9 mouse cellular contexts compared by ENCODE assay signal in the genomic region with DNA sequence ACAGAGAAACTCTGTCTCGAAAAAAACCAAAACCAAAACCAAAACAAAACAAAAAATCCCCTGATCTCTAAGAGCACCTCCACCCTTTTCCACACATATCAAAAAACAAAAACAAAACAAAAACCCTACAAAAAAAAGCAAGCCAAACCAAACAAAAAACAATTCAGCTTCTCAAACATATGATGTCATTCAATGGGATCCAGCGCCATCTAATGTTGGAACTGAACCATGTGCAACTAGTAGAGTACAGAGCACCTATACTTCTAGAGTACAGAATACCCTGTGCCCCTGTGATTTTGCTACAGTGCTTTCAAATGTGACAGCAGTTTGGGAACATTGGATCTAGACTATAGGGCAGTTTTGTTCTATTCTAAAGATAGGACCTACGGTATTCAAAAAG. TPM values are rescaled to one million over a fixed set of nuclear protein-coding genes. Genes with fewer than 3 reads are reported as not detected.
DNase-seq lines count a peak whose midpoint lies in the region; ATAC-seq and TF ChIP-seq lines count a peak whose summit lies in the region.
"Had no signal": no experiment of that assay in that cellular context is flagged by ENCODE, and none has a peak within 500 bp of the region (broad histone marks: within the 10 kb centered on the region; RNA-seq: fewer than 3 reads in every experiment).

No protein-coding gene starts in this region.

- in situ Hi-C loops in ES-E14 (cut with MboI; ENCODE audit: low sequenced_read_pairs in 2 of 2, unreplicated experiment in 2 of 2), result no loop called here

- H3K4me1 ChIP-seq in heart, embryonic 10.5 days, result peaks cover 46% of the 10 kb centered on the region
- H3K4me1 ChIP-seq in ES-E14 (ENCODE audit: control insufficient read depth in 2 of 2, insufficient read depth in 2 of 2, low read length in 2 of 2, poor library complexity in 1 of 2), result peaks cover 4 to 7% of the 10 kb centered on the region in 2 experiments; a peak in 3 of 4 replicates
- peaks cover 37% of the 10 kb centered on the region for H3K4me1 ChIP-seq in embryonic facial prominence, embryonic 10.5 days
- peaks cover 10% of the 10 kb centered on the region; the same call in 1 of the 2 replicates for H3K4me1 ChIP-seq in kidney, postnatal 0 days (replicated peaks; ENCODE audit: insufficient read depth, low read length)
- H3K4me1 ChIP-seq in midbrain, embryonic 14.5 days (ENCODE audit: control insufficient read depth, insufficient read depth, low read length), result peaks cover 30% of the 10 kb centered on the region

- WGBS in heart, embryonic 10.5 days, result 57% methylated on average over 3 of the region's 3 CpGs
- WGBS in embryonic facial prominence, embryonic 10.5 days, result 64% methylated on average over 3 of the region's 3 CpGs
- 47% methylated on average over 3 of the region's 3 CpGs for WGBS in kidney, postnatal 0 days
- WGBS in midbrain, embryonic 14.5 days, result 60% methylated on average over 3 of the region's 3 CpGs

- H3K4me3 ChIP-seq in heart, embryonic 10.5 days, result no peak overlapping the region
- no peak overlapping the region for H3K4me3 ChIP-seq in ES-E14 (ENCODE audit: insufficient read depth in 1 of 2, low read depth in 1 of 2, low read length in 2 of 2, poor library complexity in 1 of 2, severe bottlenecking in 1 of 2)
- peak overlapping the region; percentile 64; the same call in 1 of the 2 replicates for H3K4me3 ChIP-seq in embryonic facial prominence, embryonic 10.5 days
- no peak overlapping the region for H3K4me3 ChIP-seq in kidney, postnatal 0 days (replicated peaks; ENCODE audit: low read depth, low read length)
- peak overlapping the region; percentile 4; the same call in 1 of the 2 replicates for H3K4me3 ChIP-seq in midbrain, embryonic 14.5 days (replicated peaks; ENCODE audit: low read depth, low read length)

- H3K27me3 ChIP-seq in heart, embryonic 10.5 days (ENCODE audit: insufficient read depth, poor library complexity, severe bottlenecking), result no peaks in the 10 kb centered on the region
- no peaks in the 10 kb centered on the region for H3K27me3 ChIP-seq in embryonic facial prominence, embryonic 10.5 days (replicated peaks; ENCODE audit: low read depth, poor library complexity, severe bottlenecking)
- H3K27me3 ChIP-seq in kidney, postnatal 0 days (ENCODE audit: insufficient read depth, low read length), result no peaks in the 10 kb centered on the region
- no peaks in the 10 kb centered on the region for H3K27me3 ChIP-seq in midbrain, embryonic 14.5 days (ENCODE audit: control insufficient read depth, insufficient read depth, low read length)

- no peaks in the 10 kb centered on the region for H3K36me3 ChIP-seq in heart, embryonic 10.5 days
- peaks cover 2% of the 10 kb centered on the region for H3K36me3 ChIP-seq in ES-E14 (ENCODE audit: control insufficient read depth, insufficient read depth, low read length, poor library complexity, severe bottlenecking)
- H3K36me3 ChIP-seq in embryonic facial prominence, embryonic 10.5 days (replicated peaks), result peaks cover 19% of the 10 kb centered on the region
- no peaks in the 10 kb centered on the region for H3K36me3 ChIP-seq in kidney, postnatal 0 days (ENCODE audit: insufficient read depth, low read length)
- H3K36me3 ChIP-seq in midbrain, embryonic 14.5 days (ENCODE audit: control insufficient read depth, insufficient read depth, low read length), result no peaks in the 10 kb centered on the region

- no peak overlapping the region for H3K27ac ChIP-seq in heart, embryonic 10.5 days
- no peak overlapping the region for H3K27ac ChIP-seq in ES-E14 (ENCODE audit: insufficient read depth, low read depth, low read length, poor library complexity, severe bottlenecking)
- H3K27ac ChIP-seq in embryonic facial prominence, embryonic 10.5 days (replicated peaks), result no peak overlapping the region
- H3K27ac ChIP-seq in kidney, postnatal 0 days, result no peak overlapping the region
- H3K27ac ChIP-seq in midbrain, embryonic 14.5 days (replicated peaks; ENCODE audit: low read depth, low read length), result no peak overlapping the region

- ATAC-seq in kidney, postnatal 0 days (replicated peaks; ENCODE audit: low FRiP score, low read depth), result no peak
- ATAC-seq in midbrain, embryonic 14.5 days (ENCODE audit: low FRiP score, low TSS enrichment), result no peak

- no peaks in the 10 kb centered on the region for H3K9me3 ChIP-seq in heart, embryonic 10.5 days
- H3K9me3 ChIP-seq in ES-E14 (ENCODE audit: control insufficient read depth, insufficient read depth, low read depth, low read length), result no peaks in the 10 kb centered on the region
- no peaks in the 10 kb centered on the region for H3K9me3 ChIP-seq in embryonic facial prominence, embryonic 10.5 days
- H3K9me3 ChIP-seq in kidney, postnatal 0 days (replicated peaks; ENCODE audit: low read length), result no peaks in the 10 kb centered on the region
- H3K9me3 ChIP-seq in midbrain, embryonic 14.5 days (ENCODE audit: control insufficient read depth, low read length), result no peaks in the 10 kb centered on the region

- DNase-seq in heart, adult 8-10 months (ENCODE audit: low spot score), result peak; percentile 71
- DNase-seq in heart, embryonic 10.5 days (ENCODE audit: low spot score), result no peak
- peak; percentile 47 for DNase-seq in ES-E14 (ENCODE audit: low read depth, low spot score)
- DNase-seq in embryonic facial prominence, embryonic 10.5 days (ENCODE audit: low spot score), result no peak
- DNase-seq in kidney, postnatal 0 days (ENCODE audit: low spot score), result peak; percentile 90
- DNase-seq in midbrain, embryonic 14.5 days, result peak; percentile 86
- no peak for DNase-seq in gastrocnemius, adult 8-10 months (ENCODE audit: low spot score in 2 of 2)
- no peak for DNase-seq in gastrocnemius, postnatal 36 days

- intact Hi-C loops in gastrocnemius, postnatal 36 days (cut with DNase I), result loop anchor here (5.0 kb wide), 1 partner anchor 47 kb away; no protein-coding TSS in a partner anchor

- peak overlapping the region; percentile 10; the same call in 1 of the 2 replicates for H3K4me2 ChIP-seq in kidney, postnatal 0 days (ENCODE audit: low read length)
- H3K4me2 ChIP-seq in midbrain, embryonic 14.5 days (ENCODE audit: low read length), result peak overlapping the region; percentile 82

- H3K9ac ChIP-seq in ES-E14 (ENCODE audit: insufficient read depth, low read depth, low read length, poor library complexity, severe bottlenecking), result no peak overlapping the region
- H3K9ac ChIP-seq in kidney, postnatal 0 days (ENCODE audit: low read depth, low read length), result no peak overlapping the region
- H3K9ac ChIP-seq in midbrain, embryonic 14.5 days (replicated peaks; ENCODE audit: low read length), result no peak overlapping the region

- peak; percentile 81 for TF ChIP-seq CTCF in kidney, postnatal 0 days (IDR thresholded peaks at IDR 0.05; ENCODE audit: low read depth)

RNA-seq across cellular contexts. Expression of a gene that starts 3.7 kb away (rescaled TPM):
- 10 to 100 TPM; 28.5 to 35.7 (median 32.9) TPM for total RNA-seq in heart, adult 8-10 months (2022)
- 24.9 and 29.6 TPM in 2 replicates for polyA plus RNA-seq in heart, embryonic 10.5 days (2016; fragmentation: Nextera tagmentation; extraction: Ambion mirVana)
- 71.9 and 74.2 TPM in 2 replicates for total RNA-seq in ES-E14 (2012; rRNA removed)
- 31.3 and 34.9 TPM in 2 replicates for polyA plus RNA-seq in embryonic facial prominence, embryonic 10.5 days (2016; fragmentation: Nextera tagmentation; extraction: Ambion mirVana)
- polyA plus RNA-seq in kidney, postnatal 0 days (2015; fragmentation: Nextera tagmentation; extraction: Ambion mirVana), result 19.0 and 21.0 TPM in 2 replicates
- polyA plus RNA-seq in midbrain, embryonic 14.5 days (2014; fragmentation: Nextera tagmentation; extraction: Ambion mirVana), result 20.0 and 30.7 TPM in 2 replicates
- 10 to 100 TPM; 27.8 to 38.4 (median 35.3) TPM for total RNA-seq in gastrocnemius, adult 8-10 months (2022)
- 10 to 100 TPM; 28.7 to 29.2 TPM for total RNA-seq in gastrocnemius, postnatal 36 days (2021)

RNA-seq across cellular contexts. Expression of a gene that starts 7.1 kb away (rescaled TPM):
- total RNA-seq in heart, adult 8-10 months (2022), result not detected
- 0.16 TPM in 1 of 2 replicates, not detected in the other for polyA plus RNA-seq in heart, embryonic 10.5 days (2016; fragmentation: Nextera tagmentation; extraction: Ambion mirVana)
- total RNA-seq in ES-E14 (2012; rRNA removed), result 0.22 and 0.48 TPM in 2 replicates
- 0.12 TPM in 1 of 2 replicates, not detected in the other for polyA plus RNA-seq in embryonic facial prominence, embryonic 10.5 days (2016; fragmentation: Nextera tagmentation; extraction: Ambion mirVana)
- 0.17 TPM in 1 of 2 replicates, not detected in the other for polyA plus RNA-seq in kidney, postnatal 0 days (2015; fragmentation: Nextera tagmentation; extraction: Ambion mirVana)
- 0.14 TPM in 1 of 2 replicates, not detected in the other for polyA plus RNA-seq in midbrain, embryonic 14.5 days (2014; fragmentation: Nextera tagmentation; extraction: Ambion mirVana)
- total RNA-seq in gastrocnemius, adult 8-10 months (2022), result not detected
- total RNA-seq in gastrocnemius, postnatal 36 days (2021), result not detected
- polyA plus RNA-seq: cerebellum, adult 2 months had no signal

RNA-seq across cellular contexts. Expression of a gene that starts 11.0 kb away (rescaled TPM):
- total RNA-seq in heart, adult 8-10 months (2022), result 10 to 100 TPM; 43.7 to 52.4 (median 49.3) TPM
- polyA plus RNA-seq in heart, embryonic 10.5 days (2016; fragmentation: Nextera tagmentation; extraction: Ambion mirVana), result 1.7 and 2.4 TPM in 2 replicates
- 1.6 and 3.0 TPM in 2 replicates for total RNA-seq in ES-E14 (2012; rRNA removed)
- polyA plus RNA-seq in embryonic facial prominence, embryonic 10.5 days (2016; fragmentation: Nextera tagmentation; extraction: Ambion mirVana), result 0.55 and 1.0 TPM in 2 replicates
- 2.7 and 3.3 TPM in 2 replicates for polyA plus RNA-seq in kidney, postnatal 0 days (2015; fragmentation: Nextera tagmentation; extraction: Ambion mirVana)
- polyA plus RNA-seq in midbrain, embryonic 14.5 days (2014; fragmentation: Nextera tagmentation; extraction: Ambion mirVana), result 3.8 and 4.2 TPM in 2 replicates
- total RNA-seq in gastrocnemius, adult 8-10 months (2022), result 10 to 100 TPM; 35.6 to 40.3 (median 38.5) TPM
- total RNA-seq in gastrocnemius, postnatal 36 days (2021), result 10 to 100 TPM; 24.3 to 26.2 TPM

RNA-seq across cellular contexts. Expression of a gene that starts 41.0 kb away (rescaled TPM):
- 1 to 10 TPM; 2.2 to 4.3 (median 3.8) TPM for total RNA-seq in heart, adult 8-10 months (2022)
- polyA plus RNA-seq in heart, embryonic 10.5 days (2016; fragmentation: Nextera tagmentation; extraction: Ambion mirVana), result 3.9 and 4.9 TPM in 2 replicates
- 3.8 and 5.7 TPM in 2 replicates for total RNA-seq in ES-E14 (2012; rRNA removed)
- polyA plus RNA-seq in embryonic facial prominence, embryonic 10.5 days (2016; fragmentation: Nextera tagmentation; extraction: Ambion mirVana), result 1.4 and 2.3 TPM in 2 replicates
- polyA plus RNA-seq in kidney, postnatal 0 days (2015; fragmentation: Nextera tagmentation; extraction: Ambion mirVana), result 12.0 and 12.1 TPM in 2 replicates
- 0.80 and 1.3 TPM in 2 replicates for polyA plus RNA-seq in midbrain, embryonic 14.5 days (2014; fragmentation: Nextera tagmentation; extraction: Ambion mirVana)
- total RNA-seq in gastrocnemius, adult 8-10 months (2022), result 10 to 100 TPM; 25.2 to 33.8 (median 28.9) TPM
- total RNA-seq in gastrocnemius, postnatal 36 days (2021), result 10 to 100 TPM; 29.2 to 33.1 TPM

RNA-seq across cellular contexts. Expression of a gene that starts 47.0 kb away (rescaled TPM):
- 1 to 10 TPM; 2.1 to 3.3 (median 2.6) TPM for total RNA-seq in heart, adult 8-10 months (2022)
- polyA plus RNA-seq in heart, embryonic 10.5 days (2016; fragmentation: Nextera tagmentation; extraction: Ambion mirVana), result 0.97 and 1.1 TPM in 2 replicates
- total RNA-seq in ES-E14 (2012; rRNA removed), result 0.31 and 0.42 TPM in 2 replicates
- polyA plus RNA-seq in embryonic facial prominence, embryonic 10.5 days (2016; fragmentation: Nextera tagmentation; extraction: Ambion mirVana), result 0.91 and 0.93 TPM in 2 replicates
- 0.63 and 0.98 TPM in 2 replicates for polyA plus RNA-seq in kidney, postnatal 0 days (2015; fragmentation: Nextera tagmentation; extraction: Ambion mirVana)
- 3.2 and 3.6 TPM in 2 replicates for polyA plus RNA-seq in midbrain, embryonic 14.5 days (2014; fragmentation: Nextera tagmentation; extraction: Ambion mirVana)
- total RNA-seq in gastrocnemius, adult 8-10 months (2022), result 1 to 10 TPM; 2.5 to 5.8 (median 4.0) TPM
- 1 to 10 TPM; 4.6 to 4.8 TPM for total RNA-seq in gastrocnemius, postnatal 36 days (2021)

Comparison
In these comparisons a context has a peak if more than half of its experiments do, and no peak if none do; other contexts are left out.
1. DNase-seq: peak in heart, adult 8-10 months (single experiment), ES-E14 (single experiment), kidney, postnatal 0 days (single experiment) and midbrain, embryonic 14.5 days (single experiment); none in heart, embryonic 10.5 days (single experiment), embryonic facial prominence, embryonic 10.5 days (single experiment), gastrocnemius, adult 8-10 months (0 of 2) and gastrocnemius, postnatal 36 days (0 of 2).
2. H3K4me3 ChIP-seq: peak in embryonic facial prominence, embryonic 10.5 days (single experiment) and midbrain, embryonic 14.5 days (single experiment); none in heart, embryonic 10.5 days (single experiment), ES-E14 (0 of 2) and kidney, postnatal 0 days (single experiment).